Mouse (Mus musculus) layer of hippocampus, adult 8-10 months (tissue): Measurements from ENCODE around the gene Gpr108. TPM values are rescaled to one million over a fixed set of nuclear protein-coding genes. Genes with fewer than 3 reads are reported as not detected.

ENCODE experiments used
- DNase-seq, 2 experiments: peaks; one replicate each; pipeline ENCODE4 v3.0.0; 2022; ENCODE audit warnings: low spot score in 2 of 2
- microRNA-seq, 2 experiments: library from miRNA; unstranded; fragments of <30 nt; microRNA quantifications; one replicate each; pipeline ENCODE4 v1.2.0; 2022
- total RNA-seq, 4 experiments: library from RNA; stranded (reverse); gene quantifications; 2 replicates each; pipeline ENCODE4 v1.2.4; 2022

Gpr108 gene
- total RNA-seq, 4 experiments from 2014 or later = 25.7 to 28.6 (median 28.3) TPM

DNA sequence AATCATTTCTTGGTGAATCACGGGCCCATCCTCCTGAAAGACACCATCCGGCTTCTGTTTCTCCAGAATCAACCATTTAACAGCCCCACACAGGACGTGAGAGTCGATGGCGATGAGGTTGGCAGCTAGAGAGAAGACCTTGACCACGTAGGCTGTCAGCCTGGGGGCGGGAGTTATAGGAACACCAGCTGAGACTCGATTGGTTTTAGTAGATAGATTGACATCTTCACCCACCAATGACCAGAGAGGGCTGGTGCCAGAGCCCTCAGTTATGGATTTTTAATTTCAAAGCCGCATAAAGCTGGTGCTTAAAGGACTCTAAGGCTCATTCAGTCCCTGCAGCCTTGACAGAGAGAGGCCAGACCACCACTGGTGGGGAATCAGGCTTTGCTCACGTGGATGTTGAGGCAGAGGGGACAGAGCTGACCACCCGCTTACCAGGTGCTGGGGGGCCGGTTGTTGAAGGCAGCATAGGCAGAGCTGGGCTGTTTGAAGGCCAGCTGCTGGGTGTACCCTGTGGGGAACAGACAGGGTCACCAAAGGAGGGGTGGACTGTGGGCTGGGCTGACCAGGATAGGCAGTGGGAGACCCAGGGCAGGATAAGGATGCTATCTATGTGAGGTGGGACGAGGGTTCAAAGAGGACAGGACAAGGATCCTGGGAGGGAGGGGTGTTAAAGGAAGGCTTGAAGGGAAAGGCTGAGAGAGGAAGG is 33.4 kb downstream of the Gpr108 start:
- DNase-seq = no peak

DNA sequence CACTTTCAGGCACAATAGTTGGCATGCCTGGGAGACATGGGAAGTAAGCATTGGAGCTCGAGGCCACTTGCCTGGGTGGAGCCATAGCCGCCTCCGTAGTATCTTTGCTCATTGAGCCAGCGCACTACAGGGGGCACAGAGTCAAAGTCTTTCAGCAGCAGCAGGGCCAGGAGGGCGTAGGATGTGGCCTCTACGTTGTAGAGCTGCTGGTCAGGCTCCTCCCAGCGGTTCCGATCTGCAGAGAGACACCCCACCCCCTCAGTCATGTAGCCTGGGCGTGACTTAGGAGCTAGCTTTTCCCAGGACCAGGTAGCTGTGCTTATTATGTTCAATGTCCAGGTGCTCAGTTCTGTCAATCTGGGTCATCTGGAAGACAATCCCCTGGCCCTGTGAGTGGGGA is 36.7 kb downstream of the Gpr108 start:
- no peak for DNase-seq

DNA sequence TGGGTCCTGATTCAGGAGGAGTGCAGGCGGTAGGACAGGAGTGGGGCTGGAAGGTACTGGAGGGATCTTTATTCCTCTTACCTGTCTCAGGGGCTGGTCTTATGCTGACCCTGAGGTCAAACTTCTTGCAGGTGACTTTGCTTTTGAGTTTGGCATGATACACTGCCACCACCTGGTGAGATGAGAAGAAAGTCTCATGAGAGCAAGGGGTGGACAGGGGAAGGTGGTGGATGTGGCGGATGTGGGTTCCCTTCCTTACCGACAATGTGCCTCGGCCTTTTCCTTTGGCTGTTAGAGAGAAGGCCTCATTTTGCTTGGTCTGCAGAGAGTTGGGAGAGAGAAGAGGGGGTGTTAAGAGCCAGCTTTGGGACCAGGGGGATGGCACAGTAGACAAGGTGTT is 38.9 kb downstream of the Gpr108 start:
- no peak for DNase-seq

DNA sequence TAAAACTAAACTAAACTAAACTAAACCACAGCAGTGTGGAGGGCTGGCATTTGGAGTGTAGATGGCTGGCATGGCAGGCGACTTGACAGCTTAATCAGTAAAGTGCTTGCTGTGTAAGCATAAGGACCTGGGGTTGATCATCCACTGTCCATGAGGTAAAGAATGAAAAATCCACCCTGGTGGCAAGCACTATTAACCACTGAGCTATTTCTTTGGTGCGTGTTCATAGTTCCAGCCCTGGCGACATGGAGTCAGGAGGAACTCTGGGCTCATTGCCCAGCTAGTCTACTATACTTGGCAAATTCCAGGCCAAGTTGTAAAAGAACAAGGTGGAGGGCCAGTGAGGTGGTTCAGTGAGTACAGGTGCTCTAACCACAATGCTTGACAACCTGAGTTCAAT is 40.3 kb downstream of the Gpr108 start:
- DNase-seq = no peak

DNA sequence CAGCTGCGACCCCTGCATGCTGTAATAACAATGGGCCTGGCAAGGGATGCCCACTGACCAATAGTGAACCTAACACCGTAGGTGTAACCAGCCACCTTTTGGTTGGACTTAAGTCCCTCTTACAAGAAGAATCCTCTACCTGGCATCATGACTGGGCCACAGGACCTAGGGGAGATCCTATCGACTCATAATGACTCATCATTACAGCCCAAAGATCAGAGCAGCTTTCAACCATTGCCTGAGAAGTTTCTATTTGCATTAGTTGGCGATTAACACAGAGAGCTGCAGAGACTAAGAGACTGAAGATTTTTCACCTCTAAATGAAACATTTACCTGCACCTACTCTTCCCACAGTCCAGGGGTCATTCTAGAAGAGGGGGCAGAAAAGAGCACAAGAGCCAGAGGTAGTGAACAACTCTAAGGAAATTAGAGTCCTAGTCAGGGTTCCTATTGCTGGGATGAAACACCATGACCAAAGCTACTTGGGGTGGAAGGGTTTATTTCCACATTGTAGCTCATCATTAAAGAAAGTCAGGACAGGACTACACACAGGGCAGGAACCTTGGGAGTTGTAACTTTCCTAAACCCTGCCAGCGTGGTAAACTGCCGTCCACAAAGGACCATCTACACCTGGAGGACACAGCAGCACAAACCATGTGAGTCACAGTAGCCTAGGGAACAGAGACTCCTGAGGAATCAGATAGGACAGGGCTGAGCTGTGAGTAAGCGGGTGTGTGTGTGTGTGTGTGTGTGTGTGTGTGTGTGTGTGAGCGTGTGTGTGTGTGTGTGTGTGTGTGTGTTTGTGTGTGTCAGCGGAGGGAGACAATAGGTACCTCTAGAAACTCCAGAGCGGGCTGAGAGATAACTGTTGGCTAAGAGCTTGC is 46.2 kb downstream of the Gpr108 start:
- DNase-seq = no peak

DNA sequence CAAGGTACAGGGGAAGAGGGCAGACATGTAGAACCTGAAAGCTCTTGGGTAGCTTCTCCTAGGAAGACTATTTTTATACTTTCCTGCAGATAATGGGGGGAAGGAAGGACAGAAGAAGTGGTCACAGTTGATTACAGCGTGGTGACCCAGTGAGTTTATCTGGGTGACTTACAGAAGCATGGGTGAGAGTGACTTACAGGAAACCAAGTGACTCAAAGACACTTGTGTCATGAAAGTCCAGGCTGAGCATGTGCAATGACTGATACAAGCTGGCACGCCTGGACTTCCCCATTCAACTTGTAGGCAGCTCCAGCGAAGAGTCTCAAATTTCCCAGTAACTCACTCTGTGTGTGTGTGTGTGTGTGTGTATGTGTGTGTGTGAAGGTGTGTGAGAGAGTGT is 50.0 kb downstream of the Gpr108 start:
- no peak for DNase-seq

DNA sequence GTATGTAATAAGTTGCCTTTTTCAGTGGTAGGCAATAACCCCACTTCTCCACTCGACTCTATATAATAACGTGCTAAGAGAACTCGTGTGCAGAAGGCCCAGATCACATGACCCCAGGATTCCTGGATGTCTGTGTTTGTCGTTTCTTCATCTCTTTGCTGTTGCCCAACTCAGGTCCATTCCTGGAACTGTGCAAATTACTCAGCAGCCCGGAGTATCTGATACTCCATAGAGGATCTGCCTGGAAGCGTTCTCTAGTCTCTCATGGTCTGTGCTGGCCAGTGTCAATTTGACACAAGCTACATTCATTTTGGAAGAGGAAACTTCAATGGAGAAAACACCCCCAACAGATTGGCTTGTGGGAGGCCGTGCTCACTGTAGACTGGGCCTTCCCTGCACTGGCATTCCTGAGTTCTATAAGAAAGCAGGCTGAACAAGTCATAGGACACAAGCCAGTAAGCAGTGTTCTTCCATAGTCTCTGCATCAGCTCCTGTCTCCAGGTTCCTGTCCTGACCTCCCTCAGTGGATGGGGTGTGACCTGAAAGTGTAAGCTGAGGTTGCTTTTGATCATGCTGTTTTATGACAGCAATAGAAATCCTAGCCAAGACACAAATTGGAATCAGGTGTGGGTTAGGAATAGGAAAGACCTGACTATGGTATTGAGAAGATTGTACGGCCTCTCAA is 52.8 kb downstream of the Gpr108 start:
- no peak for DNase-seq

DNA sequence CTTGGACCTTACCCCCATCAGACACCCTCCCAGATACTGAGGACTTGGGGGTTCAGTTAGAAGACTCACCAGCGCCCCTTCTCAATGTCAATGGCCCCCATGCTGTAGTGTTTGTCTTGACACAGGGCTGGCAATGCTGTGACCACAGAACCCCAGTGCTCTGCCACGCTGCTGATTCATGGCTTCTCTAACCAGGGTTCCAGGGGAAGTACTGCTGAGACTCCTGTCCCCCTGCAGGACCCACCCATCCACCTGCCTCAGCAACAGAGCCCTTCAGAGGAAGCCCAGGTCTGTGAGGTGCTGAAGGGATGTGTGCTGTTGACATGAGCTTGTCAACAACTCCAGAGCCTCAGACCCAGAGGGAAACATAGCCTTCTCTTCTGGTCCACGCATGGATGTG is 53.5 kb downstream of the Gpr108 start:
- DNase-seq = no peak

DNA sequence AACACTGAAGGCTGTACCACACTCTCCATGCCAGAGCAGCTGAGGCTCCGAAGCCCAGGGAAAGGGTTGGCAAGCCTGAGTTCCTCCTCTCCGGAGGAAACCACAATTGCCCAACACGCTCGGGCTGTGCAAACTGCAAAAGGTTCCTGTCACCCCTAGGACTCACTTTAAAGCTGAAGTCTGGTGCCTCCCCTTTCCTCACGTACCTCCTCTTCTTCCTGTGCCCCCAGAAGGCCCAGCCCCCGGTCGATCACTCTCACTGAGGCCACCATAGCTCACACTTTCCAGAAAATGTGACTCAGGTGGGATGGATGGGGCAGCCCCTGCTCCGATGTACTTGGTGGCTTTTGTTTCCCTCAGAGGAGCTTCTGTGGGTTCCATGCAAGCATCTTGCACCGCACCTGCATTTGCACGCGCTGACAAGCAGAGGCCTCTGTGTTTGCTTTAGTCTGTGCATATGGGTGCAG is 54.2 kb downstream of the Gpr108 start, which contains the start of gene Tnfsf14:
TSS of gene Tnfsf14 (minus strand) at position 137 of the 467 bp plus-strand sequence.
- DNase-seq = no peak

DNA sequence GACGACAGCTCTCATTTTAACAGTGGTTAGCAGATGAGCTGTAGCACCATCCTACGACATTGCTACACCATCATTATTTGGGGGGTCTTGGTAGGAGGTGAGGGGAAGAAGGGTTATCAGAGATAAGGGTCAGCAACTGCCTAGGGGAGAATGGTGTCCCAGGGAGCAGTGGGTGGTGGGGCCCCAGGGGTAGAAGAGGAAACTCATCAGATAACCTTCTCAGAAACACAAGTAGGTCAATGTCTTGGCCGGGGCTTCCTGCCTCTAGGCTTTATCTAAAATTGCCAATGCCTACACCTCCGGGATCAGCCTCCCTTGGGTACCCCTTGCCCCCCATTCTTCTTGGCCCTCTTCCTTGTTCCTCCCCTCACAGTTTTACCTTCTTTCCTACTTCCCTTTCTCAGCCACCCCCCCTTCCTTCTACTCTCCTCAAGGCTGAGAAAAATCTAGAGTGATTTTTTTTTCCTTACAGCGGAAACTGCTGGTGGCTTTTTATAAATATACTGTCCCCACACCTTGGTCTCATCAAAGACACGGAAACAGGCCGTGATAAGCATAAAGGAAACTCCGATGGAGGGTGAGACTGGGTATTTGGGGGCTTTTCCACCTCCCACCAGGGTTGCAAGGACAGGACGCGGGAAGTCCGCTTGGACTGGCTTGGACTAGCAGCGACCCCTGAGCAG is 59.6 kb downstream of the Gpr108 start:
- DNase-seq = no peak

DNA sequence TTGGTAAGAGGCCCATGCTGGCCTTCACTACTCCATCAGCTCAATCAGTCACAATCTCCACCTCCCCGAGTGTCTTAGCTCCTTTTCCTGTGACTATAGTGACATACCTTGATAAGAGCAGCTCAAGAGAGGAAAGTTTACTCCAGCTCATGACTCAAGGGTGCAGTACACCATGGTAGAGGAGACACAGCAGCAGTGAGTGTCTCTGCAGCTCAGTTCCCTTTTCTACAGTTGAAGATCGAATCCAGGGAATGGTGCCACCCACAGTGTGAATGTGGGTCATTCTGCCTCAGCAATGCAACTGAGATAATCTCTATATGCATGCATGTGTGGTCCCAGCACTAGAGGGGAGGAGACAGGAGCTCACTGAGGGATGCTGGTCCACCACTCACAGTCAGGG is 62.6 kb downstream of the Gpr108 start:
- no peak for DNase-seq

Small RNAs within 50 kb of the gene (microRNA-seq; reads per million reads assigned to microRNA genes)
- 0 reads per million in 2 experiments for gene Mir6978

Other genes starting within 250 kb of the Gpr108 start
- under 1 TPM in 1 of 4 experiments, not detected in 3; 0.82 TPM for gene Pspn, start 248.4 kb downstream of the Gpr108 start, total RNA-seq
- 10 to 100 TPM; 57.0 to 64.0 (median 61.5) TPM for gene Gtf2f1, start 237.2 kb downstream of the Gpr108 start, total RNA-seq
- under 1 TPM in 2 of 4 experiments, not detected in 2; 0.45 to 0.57 TPM for gene Gm17949, start 237.0 kb downstream of the Gpr108 start, total RNA-seq
- gene Khsrp, start 216.9 kb downstream of the Gpr108 start, total RNA-seq = 100 to 1,000 TPM; 105 to 118 (median 111) TPM
- gene Slc25a41, start 206.8 kb downstream of the Gpr108 start, total RNA-seq = not detected
- 1 to 10 TPM in 2 of 4 experiments, under 1 TPM in 2; 0.70 to 2.1 (median 1.4) TPM for gene Crb3, start 189.3 kb downstream of the Gpr108 start, total RNA-seq
- gene Slc25a23, start 188.6 kb downstream of the Gpr108 start, total RNA-seq = 100 to 1,000 TPM; 352 to 366 (median 355) TPM
- 1 to 10 TPM; 1.1 to 4.4 (median 3.0) TPM for gene Dennd1c, start 169.9 kb downstream of the Gpr108 start, total RNA-seq
- 100 to 1,000 TPM; 500 to 601 (median 567) TPM for gene Tubb4a, start 160.7 kb downstream of the Gpr108 start, total RNA-seq
- gene Tnfsf9, start 143.1 kb downstream of the Gpr108 start, total RNA-seq = 1 to 10 TPM in 3 of 4 experiments, under 1 TPM in 1; 0.49 to 1.3 (median 1.1) TPM
- gene Cd70, start 98.7 kb downstream of the Gpr108 start, total RNA-seq = under 1 TPM in 1 of 4 experiments, not detected in 3; 0.55 TPM
- gene Tnfsf14, start 54.3 kb downstream of the Gpr108 start, total RNA-seq = not detected
- gene C3, start 20.3 kb downstream of the Gpr108 start, total RNA-seq = 10 to 100 TPM in 2 of 4 experiments, 1 to 10 TPM in 2; 2.2 to 19.0 (median 8.9) TPM
- gene Trip10, start 1.0 kb upstream of the Gpr108 start, total RNA-seq = 10 to 100 TPM in 3 of 4 experiments, 1 to 10 TPM in 1; 8.1 to 12.3 (median 11.6) TPM
- 10 to 100 TPM in 2 of 4 experiments, 1 to 10 TPM in 2; 3.3 to 17.4 (median 10.0) TPM for gene Vav1, start 30.7 kb upstream of the Gpr108 start, total RNA-seq
- 10 to 100 TPM in 2 of 4 experiments, 1 to 10 TPM in 2; 3.9 to 23.5 (median 10.2) TPM for gene Adgre1, start 110.2 kb upstream of the Gpr108 start, total RNA-seq